Mouse (Mus musculus) embryonic facial prominence, embryonic 15.5 days (tissue): ENCODE measurements around the gene Csnk1g1. TPM values are rescaled to one million over a fixed set of nuclear protein-coding genes. Genes with fewer than 3 reads are reported as not detected.

Experiments used
- ATAC-seq: fragments of 200-750 bp; cut with Nextera tagmentation; 2 replicates; pipeline ENCODE4 v1.8.0; 2017; ENCODE audit warnings: low read depth, moderate TSS enrichment; ENCODE audit not compliant: insufficient number of reproducible peaks, low FRiP score, low TSS enrichment
- H3K27ac ChIP-seq: fragments of 300-500 bp; sonication (generic); replicated peaks from 2 replicates; pipeline ENCODE4 v1.5.1; 2015; ENCODE audit warnings: mild to moderate bottlenecking, inconsistent platforms
- H3K27me3 ChIP-seq: fragments of 300-500 bp; sonication (generic); 2 replicates; pipeline ENCODE4 v1.6.1; 2015; ENCODE audit warnings: inconsistent platforms
- H3K36me3 ChIP-seq: fragments of 300-500 bp; sonication (generic); 2 replicates; pipeline ENCODE4 v1.6.1; 2015; ENCODE audit warnings: mild to moderate bottlenecking, inconsistent platforms
- H3K4me1 ChIP-seq: fragments of 300-500 bp; sonication (generic); 2 replicates; pipeline ENCODE4 v1.6.1; 2015; ENCODE audit warnings: inconsistent platforms
- H3K4me2 ChIP-seq: fragments of 300-500 bp; sonication (generic); replicated peaks from 2 replicates; pipeline ENCODE4 v1.6.1; 2015; ENCODE audit warnings: mild to moderate bottlenecking, inconsistent platforms
- H3K4me3 ChIP-seq: fragments of 300-500 bp; sonication (generic); replicated peaks from 2 replicates; pipeline ENCODE4 v1.5.1; 2015; ENCODE audit warnings: mild to moderate bottlenecking, inconsistent platforms
- H3K9ac ChIP-seq: fragments of 300-500 bp; sonication (generic); 2 replicates; pipeline ENCODE4 v1.6.1; 2015; ENCODE audit warnings: inconsistent platforms
- H3K9me3 ChIP-seq: fragments of 300-500 bp; sonication (generic); replicated peaks from 2 replicates; pipeline ENCODE4 v1.6.1; 2016; ENCODE audit warnings: inconsistent platforms
- WGBS: fragments of 180-500 bp; shearing (Covaris S2); methylation state at CpG from one replicate; pipeline ENCODE4 v1.1.7; 2015; 5-methylcytosine and 5-hydroxymethylcytosine counted together
- polyA plus RNA-seq: library from polyadenylated mRNA; unstranded; fragments of >200 nt; fragmentation: Nextera tagmentation; extraction: Ambion mirVana; gene quantifications from 2 replicates; pipeline ENCODE4 v1.2.1, GENCODE M21; 2015

The Csnk1g1 gene
- polyA plus RNA-seq, 1 experiment from 2014 or later, result 18.0 TPM

GRCm38 (mm10) chr9:66069583-66069982 is 160.9 kb downstream of the Csnk1g1 start, which contains the start of gene Snx22:
Snx22 (minus strand) TSS chr9:66069719.
- Histone ChIP-seq H3K9ac (peak within 1 kb of the TSS; percentile 40), H3K4me2 (peak within 1 kb of the TSS; percentile 83), H3K4me1 (peaks cover 14% of the 10 kb centered on the region), H3K27ac (no peak within 1 kb of the TSS), H3K9me3 (no peaks in the 10 kb centered on the region), H3K4me3 (peak within 1 kb of the TSS; percentile 48), H3K27me3 (peaks cover 34% of the 10 kb centered on the region), H3K36me3 (peaks cover 24% of the 10 kb centered on the region)
- peak; percentile 67 for ATAC-seq
- under 1% methylated on average over 22 of the region's 22 CpGs for WGBS

GRCm38 (mm10) chr9:66070151-66070550 is 161.4 kb downstream of the Csnk1g1 start:
- peaks cover 34% of the 10 kb centered on the region for H3K27me3 ChIP-seq
- WGBS, result 83% methylated on average over 5 of the region's 5 CpGs
- no peak overlapping the region for H3K4me2 ChIP-seq
- peaks cover 14% of the 10 kb centered on the region for H3K4me1 ChIP-seq
- ATAC-seq, result no peak
- H3K36me3 ChIP-seq, result peaks cover 21% of the 10 kb centered on the region
- H3K4me3 ChIP-seq, result no peak overlapping the region
- H3K27ac ChIP-seq, result no peak overlapping the region
- H3K9me3 ChIP-seq, result no peaks in the 10 kb centered on the region
- no peak overlapping the region for H3K9ac ChIP-seq

- H3K27me3 ChIP-seq, result peaks cover 23% of the 10 kb centered on the region
- no peak for ATAC-seq
Measured at GRCm38 (mm10) chr9:66072754-66073153, 164.0 kb downstream of the Csnk1g1 start.

GRCm38 (mm10) chr9:66078072-66078471 is 169.3 kb downstream of the Csnk1g1 start:
- Histone ChIP-seq H3K9me3 (no peaks in the 10 kb centered on the region), H3K4me1 (no peaks in the 10 kb centered on the region), H3K36me3 (no peaks in the 10 kb centered on the region), H3K4me3 (no peak overlapping the region), H3K4me2 (no peak overlapping the region), H3K27ac (no peak overlapping the region), H3K27me3 (no peaks in the 10 kb centered on the region), H3K9ac (no peak overlapping the region)
- WGBS, result 51% methylated on average over 3 of the region's 3 CpGs
- ATAC-seq, result no peak

More at GRCm38 (mm10) chr9:66072754-66073153, 164.0 kb downstream of the Csnk1g1 start:
- no peak overlapping the region for H3K27ac ChIP-seq
- peaks cover 14% of the 10 kb centered on the region for H3K4me1 ChIP-seq
- WGBS, result 83% methylated on average over 7 of the region's 7 CpGs
- no peaks in the 10 kb centered on the region for H3K9me3 ChIP-seq
- no peaks in the 10 kb centered on the region for H3K36me3 ChIP-seq
- no peak overlapping the region for H3K4me3 ChIP-seq
- no peak overlapping the region for H3K9ac ChIP-seq
- H3K4me2 ChIP-seq, result no peak overlapping the region

- WGBS, result 5% methylated on average over 14 of the region's 14 CpGs
- Histone ChIP-seq H3K27ac (no peak overlapping the region), H3K4me1 (no peaks in the 10 kb centered on the region), H3K27me3 (no peaks in the 10 kb centered on the region), H3K4me3 (no peak overlapping the region), H3K9ac (no peak overlapping the region), H3K9me3 (no peaks in the 10 kb centered on the region), H3K4me2 (no peak overlapping the region), H3K36me3 (no peaks in the 10 kb centered on the region)
- ATAC-seq, result no peak; the same call in none of the 2 replicates
Measured at GRCm38 (mm10) chr9:66078493-66078892, 169.8 kb downstream of the Csnk1g1 start.

GRCm38 (mm10) chr9:66080804-66081459 is 172.2 kb downstream of the Csnk1g1 start:
- Histone ChIP-seq H3K4me1 (no peaks in the 10 kb centered on the region), H3K4me3 (no peak overlapping the region), H3K9ac (no peak overlapping the region), H3K27ac (no peak overlapping the region), H3K27me3 (no peaks in the 10 kb centered on the region), H3K9me3 (no peaks in the 10 kb centered on the region), H3K36me3 (peaks cover under 1% of the 10 kb centered on the region; the same call in 1 of the 2 replicates), H3K4me2 (no peak overlapping the region)
- WGBS, result 69% methylated on average over 3 of the region's 3 CpGs
- no peak for ATAC-seq

GRCm38 (mm10) chr9:66081999-66082398 is 173.3 kb downstream of the Csnk1g1 start:
- H3K4me1 ChIP-seq, result no peaks in the 10 kb centered on the region
- H3K27ac ChIP-seq, result no peak overlapping the region
- WGBS, result 82% methylated on average over 4 of the region's 4 CpGs
- H3K27me3 ChIP-seq, result no peaks in the 10 kb centered on the region
- H3K4me2 ChIP-seq, result no peak overlapping the region
- H3K4me3 ChIP-seq, result no peak overlapping the region
- H3K36me3 ChIP-seq, result peaks cover 8% of the 10 kb centered on the region
- H3K9ac ChIP-seq, result no peak overlapping the region
- H3K9me3 ChIP-seq, result no peaks in the 10 kb centered on the region
- no peak for ATAC-seq

- Histone ChIP-seq H3K4me2 (no peak overlapping the region), H3K27ac (no peak overlapping the region), H3K27me3 (no peaks in the 10 kb centered on the region), H3K36me3 (peaks cover 28% of the 10 kb centered on the region), H3K4me3 (no peak overlapping the region), H3K4me1 (no peaks in the 10 kb centered on the region), H3K9ac (no peak overlapping the region), H3K9me3 (no peaks in the 10 kb centered on the region)
- ATAC-seq, result no peak
- 81% methylated on average over 3 of the region's 3 CpGs for WGBS
Measured at GRCm38 (mm10) chr9:66084171-66084570, 175.4 kb downstream of the Csnk1g1 start.

GRCm38 (mm10) chr9:66087062-66087461 is 178.3 kb downstream of the Csnk1g1 start:
- 83% methylated on average over 7 of the region's 7 CpGs for WGBS
- ATAC-seq, result no peak
- H3K36me3 ChIP-seq, result peaks cover 55% of the 10 kb centered on the region

GRCm38 (mm10) chr9:66088411-66088810 is 179.7 kb downstream of the Csnk1g1 start:
- Histone ChIP-seq H3K4me3 (no peak overlapping the region), H3K4me1 (no peaks in the 10 kb centered on the region), H3K9me3 (no peaks in the 10 kb centered on the region), H3K27me3 (no peaks in the 10 kb centered on the region), H3K36me3 (peaks cover 69% of the 10 kb centered on the region), H3K27ac (no peak overlapping the region), H3K9ac (no peak overlapping the region), H3K4me2 (no peak overlapping the region)
- ATAC-seq, result no peak
- 27% methylated on average over 4 of the region's 4 CpGs for WGBS

More at GRCm38 (mm10) chr9:66087062-66087461, 178.3 kb downstream of the Csnk1g1 start:
- Histone ChIP-seq H3K9ac (no peak overlapping the region), H3K27ac (no peak overlapping the region; the same call in 1 of the 2 replicates), H3K27me3 (no peaks in the 10 kb centered on the region), H3K4me1 (no peaks in the 10 kb centered on the region), H3K4me2 (no peak overlapping the region), H3K4me3 (no peak overlapping the region), H3K9me3 (no peaks in the 10 kb centered on the region)

GRCm38 (mm10) chr9:66090593-66091244 is 182.0 kb downstream of the Csnk1g1 start:
- no peaks in the 10 kb centered on the region for H3K27me3 ChIP-seq
- no peak overlapping the region for H3K9ac ChIP-seq
- H3K9me3 ChIP-seq, result no peaks in the 10 kb centered on the region
- no peak for ATAC-seq
- no peak overlapping the region for H3K27ac ChIP-seq
- no peak overlapping the region for H3K4me3 ChIP-seq
- no peaks in the 10 kb centered on the region for H3K4me1 ChIP-seq
- H3K36me3 ChIP-seq, result peaks cover 90% of the 10 kb centered on the region
- no peak overlapping the region for H3K4me2 ChIP-seq
- 85% methylated on average over 13 of the region's 13 CpGs for WGBS
